Comparison of ENCODE assay signal across 21 mouse cellular contexts in genomic region chr12:51368504-51368903, GRCm38 (mm10). TPM values are rescaled to one million over a fixed set of nuclear protein-coding genes. Genes with fewer than 3 reads are reported as not detected.
A peak's percentile ranks its signal among the peaks of the same experiment; 100 is the strongest.
DNase-seq lines count a peak whose midpoint lies in the region; ATAC-seq and TF ChIP-seq lines count a peak whose summit lies in the region.
"Had no signal": no experiment of that assay in that cellular context is flagged by ENCODE, and none has a peak within 500 bp of the region (broad histone marks: within the 10 kb centered on the region; RNA-seq: fewer than 3 reads in every experiment).

No protein-coding gene starts in this region.

- H3ac ChIP-seq in C2C12 (ENCODE audit: control insufficient read depth, insufficient read length, low read depth), result no peak overlapping the region
- H3ac ChIP-seq in myocyte (ENCODE audit: control insufficient read depth, insufficient read length), result no peak overlapping the region

- no peak overlapping the region for H3K27ac ChIP-seq in stomach, postnatal 0 days (replicated peaks)

- H3K27me3 ChIP-seq in C2C12 (ENCODE audit: control insufficient read depth, insufficient read depth, insufficient read length) (no peaks in the 10 kb centered on the region), myocyte (ENCODE audit: control insufficient read depth, insufficient read depth, insufficient read length) (no peaks in the 10 kb centered on the region)
- H3K27me3 ChIP-seq in stomach, postnatal 0 days (ENCODE audit: control insufficient read depth, insufficient read depth, low read length), result no peaks in the 10 kb centered on the region
- H3K27me3 ChIP-seq: CH12.LX, Patski had no signal

- no peak overlapping the region for H3K9ac ChIP-seq in stomach, postnatal 0 days (ENCODE audit: low read length)

- no peak overlapping the region for H3K4me2 ChIP-seq in myocyte (ENCODE audit: low read depth)
- no peak overlapping the region for H3K4me2 ChIP-seq in stomach, postnatal 0 days (replicated peaks; ENCODE audit: low read depth)

- no peak for DNase-seq in stomach, postnatal 0 days (ENCODE audit: low spot score)
- DNase-seq in embryo, embryonic 9.5 days (ENCODE audit: extremely low spot score), result no peak
- DNase-seq in lung, postnatal 4 days, result no peak
- no peak for DNase-seq in thymus, postnatal 25 days
- DNase-seq: adrenal gland, adult 2 months; adrenal gland, adult 8-10 months; adrenal gland, postnatal 10 days; adrenal gland, postnatal 14 days; adrenal gland, postnatal 25 days; adrenal gland, postnatal 36 days; B cell, adult 2 months; cerebellum, adult 11 months; cerebellum, adult 11-12 months; cerebellum, adult 18-20 months; cerebellum, adult 2 months had no signal

- no peaks in the 10 kb centered on the region for H3K79me2 ChIP-seq in C2C12 (ENCODE audit: control insufficient read depth, insufficient read depth)
- no peaks in the 10 kb centered on the region for H3K79me2 ChIP-seq in myocyte (ENCODE audit: control insufficient read depth, insufficient read depth)

- ATAC-seq in stomach, postnatal 0 days (ENCODE audit: low FRiP score, low TSS enrichment), result 0 out of 2 replicates have a peak, but pooled peaks have one; percentile 51
- ATAC-seq: activated CD4-positive, CD25-positive, alpha-beta regulatory T cell, adult 4 months; CD4-positive, CD25-positive, alpha-beta regulatory T cell, adult 4 months; Patski had no signal

- H3K4me1 ChIP-seq in stomach, postnatal 0 days (replicated peaks; ENCODE audit: control insufficient read depth, insufficient read depth), result no peaks in the 10 kb centered on the region

- TF ChIP-seq POLR2A in myocyte (IDR thresholded peaks at IDR 0.05; ENCODE audit: insufficient read length, low read depth), result no peak

- no peak for TF ChIP-seq CTCF in C2C12 (IDR thresholded peaks at IDR 0.05; ENCODE audit: control insufficient read depth, insufficient read depth, insufficient read length)
- no peak for TF ChIP-seq CTCF in stomach, postnatal 0 days (IDR thresholded peaks at IDR 0.05; ENCODE audit: low read depth)

- H3K79me3 ChIP-seq in C2C12 (ENCODE audit: low read depth), result no peaks in the 10 kb centered on the region

- no peak overlapping the region for H3K4me3 ChIP-seq in C2C12 (ENCODE audit: insufficient read depth, poor library complexity, severe bottlenecking)
- no peak overlapping the region for H3K4me3 ChIP-seq in myocyte
- no peak overlapping the region for H3K4me3 ChIP-seq in stomach, postnatal 0 days (ENCODE audit: low read depth, low read length)

- no peaks in the 10 kb centered on the region for H3K9me3 ChIP-seq in stomach, postnatal 0 days (ENCODE audit: control insufficient read depth, low read length)

- 91% methylated on average over 3 of the region's 3 CpGs for WGBS in stomach, postnatal 0 days

- H3K36me3 ChIP-seq in C2C12 (ENCODE audit: control insufficient read depth, insufficient read depth), result peaks cover 100% of the 10 kb centered on the region
- peaks cover 68% of the 10 kb centered on the region for H3K36me3 ChIP-seq in myocyte (ENCODE audit: control insufficient read depth, insufficient read depth)
- 0 out of 2 replicates have a peak, but pooled peaks cover 6% of the 10 kb centered on the region for H3K36me3 ChIP-seq in stomach, postnatal 0 days (ENCODE audit: control insufficient read depth, insufficient read depth, low read length)

- TF ChIP-seq EP300 in stomach, postnatal 0 days (optimal IDR thresholded peaks at IDR 0.05), result no peak

TF ChIP-seq in C2C12, 6 proteins besides CTCF, POLR2A, EP300 and RAD21:
- TF ChIP-seq MYOD1 (IDR thresholded peaks at IDR 0.05; ENCODE audit: control insufficient read depth, insufficient read length, low read depth) (peak; percentile 69), USF1 (IDR thresholded peaks at IDR 0.05; ENCODE audit: low read depth) (no peak)

TF ChIP-seq in myocyte, 11 proteins besides CTCF, POLR2A, EP300 and RAD21:
- peak in 1 of 3 experiments; percentile 7 for TF ChIP-seq MYOG (IDR thresholded peaks at IDR 0.05; ENCODE audit: control insufficient read depth in 1 of 3, insufficient read depth in 1 of 3, insufficient read length in 2 of 3, low read depth in 2 of 3)
- peak in 2 of 3 experiments; percentile 65 to 80 for TF ChIP-seq MYOD1 (IDR thresholded peaks at IDR 0.05; ENCODE audit: control insufficient read depth in 1 of 3, insufficient read length in 2 of 3, low read depth in 2 of 3)
- no peak for TF ChIP-seq USF1 (IDR thresholded peaks at IDR 0.05; ENCODE audit: low read depth)
- TF ChIP-seq TCF3 (IDR thresholded peaks at IDR 0.05; ENCODE audit: insufficient read length, low read depth), result no peak
TF ChIP-seq in myocyte: peak in this region for 2.

RNA-seq across cellular contexts. Expression of gene Scfd1, which starts 8.8 kb away (rescaled TPM):
- polyA plus RNA-seq in C2C12 (2012; fragmentation: generic; extraction: Trizol), result 12.4 TPM
- 14.3 TPM for polyA plus RNA-seq in myocyte (2012; fragmentation: generic; extraction: Trizol)
- 59.7 and 61.8 TPM in 2 replicates for polyA plus RNA-seq in stomach, postnatal 0 days (2015; fragmentation: Nextera tagmentation; extraction: Ambion mirVana)

RNA-seq across cellular contexts. Expression of gene G2e3, which starts 20.6 kb away (rescaled TPM):
- polyA plus RNA-seq in C2C12 (2012; fragmentation: generic; extraction: Trizol) (2.9 TPM), myocyte (2012; fragmentation: generic; extraction: Trizol) (1.5 TPM)
- 7.2 and 11.4 TPM in 2 replicates for polyA plus RNA-seq in stomach, postnatal 0 days (2015; fragmentation: Nextera tagmentation; extraction: Ambion mirVana)
